Mouse (Mus musculus) monocyte, adult 2 months (primary cell): Measurements from ENCODE around the gene Gpatch2.

ENCODE experiments used
- DNase-seq, 2 experiments: peaks; one replicate each; pipeline ENCODE4 v3.0.0; 2022; ENCODE audit warnings: low spot score in 2 of 2, low read depth in 1 of 2

Gene Gpatch2

DNA sequence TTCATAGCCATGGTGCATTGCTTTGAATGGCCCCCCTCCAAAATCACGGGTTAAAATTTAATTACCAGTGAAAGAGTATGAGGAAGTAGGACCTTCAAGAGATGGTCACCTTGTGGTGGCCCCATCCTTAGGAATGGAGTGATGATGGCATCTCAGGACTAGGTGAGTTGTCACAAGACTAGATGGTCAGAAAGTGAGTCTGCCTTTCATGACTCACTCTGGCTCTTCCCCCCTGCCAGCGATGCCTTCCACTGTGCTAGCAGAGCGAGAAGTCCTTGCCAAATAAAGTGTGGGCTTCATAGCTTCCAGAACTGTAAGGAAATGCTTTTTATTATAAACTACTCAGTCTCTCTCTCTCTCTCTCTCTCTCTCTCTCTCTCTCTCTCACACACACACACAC is 150.1 kb downstream of the Gpatch2 start:
- no peak for DNase-seq

DNA sequence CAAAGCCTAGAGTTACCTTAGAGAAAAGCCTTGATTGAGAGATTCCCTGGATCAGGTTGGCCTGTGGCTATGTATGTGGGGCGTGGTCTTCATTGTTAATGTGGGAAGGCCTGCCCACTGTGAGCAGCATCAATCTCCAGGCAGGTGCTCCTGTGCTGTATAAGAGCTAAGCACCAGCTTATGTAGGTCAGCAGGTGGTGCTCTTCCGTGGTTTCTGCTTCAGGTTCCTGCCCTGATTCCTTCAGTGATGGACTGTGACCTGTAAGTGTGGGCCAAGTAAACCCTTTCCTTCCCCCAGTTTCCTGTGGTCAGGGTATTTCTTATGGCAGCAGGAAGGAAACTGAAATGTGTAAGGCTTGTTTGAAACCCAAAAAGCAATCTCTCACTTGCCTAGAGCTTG is 151.5 kb downstream of the Gpatch2 start:
- no peak for DNase-seq

- DNase-seq: no peak
Measured at GRCm38 (mm10) chr1:187369049-187369448, 153.7 kb downstream of the Gpatch2 start.

DNA sequence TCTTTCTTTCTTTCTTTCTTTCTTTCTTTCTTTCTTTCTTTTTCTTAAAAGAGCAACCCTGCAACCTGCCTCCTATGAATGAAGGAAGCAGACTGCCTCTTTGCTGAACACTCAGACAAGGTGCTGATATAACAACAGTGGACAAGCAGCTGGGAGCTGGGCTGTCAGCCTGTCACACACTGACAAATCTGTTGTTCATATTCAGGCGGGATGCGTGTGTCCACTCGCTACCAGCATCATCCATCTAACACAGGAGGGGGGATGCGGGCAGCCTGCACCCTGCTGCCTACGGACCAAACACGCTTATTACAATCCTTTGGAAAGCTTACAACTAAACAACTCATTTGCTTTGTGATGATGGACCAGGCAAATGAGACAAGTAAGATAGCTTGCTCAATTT is 158.2 kb downstream of the Gpatch2 start:
- DNase-seq: no peak

GRCm38 (mm10) chr1:187374418-187374817 is 159.1 kb downstream of the Gpatch2 start:
- DNase-seq: no peak

GRCm38 (mm10) chr1:187376946-187377671 is 161.8 kb downstream of the Gpatch2 start:
- DNase-seq: no peak

DNA sequence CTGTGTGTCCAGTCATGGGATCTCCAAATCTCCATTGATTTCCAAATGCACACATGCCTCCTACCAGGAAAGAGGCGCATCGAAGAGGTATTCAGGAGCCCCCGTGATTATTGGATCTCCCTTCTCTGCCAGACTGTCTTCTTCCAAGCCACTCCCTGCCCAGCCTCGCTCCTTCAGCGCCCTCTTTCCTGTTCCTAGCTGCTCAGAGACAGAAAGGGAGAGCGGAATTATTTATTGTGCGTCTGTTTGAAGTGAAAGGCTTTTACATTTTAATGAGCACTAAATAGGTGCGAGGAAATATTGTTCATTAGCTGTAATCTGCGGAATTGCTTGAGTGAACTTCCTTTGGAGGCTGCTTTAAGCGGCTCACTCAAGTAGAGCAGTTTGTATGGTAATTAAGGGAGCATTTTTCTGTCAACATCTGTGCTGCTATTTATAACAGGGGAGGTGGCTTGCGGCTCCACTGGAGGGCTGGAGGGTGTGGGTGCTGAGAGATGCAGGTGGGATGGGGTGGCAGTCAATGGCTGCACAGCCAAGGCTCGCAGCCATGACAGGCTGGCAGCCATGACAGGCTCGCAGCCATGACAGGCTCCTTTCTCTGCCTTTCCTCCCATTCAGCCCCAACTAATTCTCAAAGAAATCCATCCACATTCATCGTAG is 162.7 kb downstream of the Gpatch2 start:
- no peak for DNase-seq

DNA sequence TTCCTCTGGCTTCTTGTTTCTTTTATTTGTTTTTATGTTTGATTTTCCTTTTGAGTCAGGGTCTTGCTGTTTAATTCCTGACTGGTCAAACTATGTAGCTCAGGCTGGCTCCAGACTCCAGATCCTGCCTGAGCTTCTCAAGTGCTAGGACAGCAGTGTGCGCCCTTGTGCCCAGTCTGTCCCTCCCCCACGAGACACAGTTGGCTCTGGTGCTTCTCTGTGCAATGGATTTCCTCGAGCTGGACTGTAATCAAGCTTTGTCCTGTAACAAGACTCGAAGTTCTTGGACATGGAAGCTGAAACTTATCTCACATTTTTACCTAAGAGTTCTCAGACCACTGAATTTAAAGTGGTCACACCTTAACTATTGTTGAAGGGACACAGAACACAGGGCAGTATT is 174.2 kb downstream of the Gpatch2 start:
- DNase-seq: no peak

DNA sequence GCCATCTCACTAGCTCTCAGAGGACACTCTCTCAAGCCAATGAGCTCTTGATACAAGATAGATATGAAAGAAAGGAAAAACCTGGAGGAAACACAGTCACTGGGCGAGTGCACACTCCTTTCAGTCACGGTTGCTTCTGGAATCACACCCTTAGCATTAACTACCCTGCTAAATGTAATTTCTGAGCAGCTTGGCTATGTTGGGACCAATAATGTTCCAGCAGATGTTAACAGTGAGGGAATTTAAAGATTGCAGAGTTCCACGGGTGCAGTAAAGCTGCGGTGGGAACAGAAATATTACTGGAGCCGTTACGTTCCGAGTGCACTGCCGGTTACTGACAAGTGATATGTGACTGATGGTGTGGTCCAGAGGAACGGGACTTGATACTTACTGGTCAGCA is 185.5 kb downstream of the Gpatch2 start:
- no peak for DNase-seq
